Mouse (Mus musculus) left cerebral cortex, adult 9 months (tissue): ENCODE measurements around the gene Ankrd6.
A peak's percentile ranks its signal among the peaks of the same experiment; 100 is the strongest.
"Not testable (repeated sequence)": the region's sequence is repeated elsewhere in the genome, so short reads cannot be mapped to it uniquely, and the experiment has no call there.

Source experiments
- DNase-seq, 2 experiments: peaks; one replicate each; pipeline ENCODE4 v3.0.0; 2022; ENCODE audit warnings: low spot score in 2 of 2

Gene Ankrd6

DNA sequence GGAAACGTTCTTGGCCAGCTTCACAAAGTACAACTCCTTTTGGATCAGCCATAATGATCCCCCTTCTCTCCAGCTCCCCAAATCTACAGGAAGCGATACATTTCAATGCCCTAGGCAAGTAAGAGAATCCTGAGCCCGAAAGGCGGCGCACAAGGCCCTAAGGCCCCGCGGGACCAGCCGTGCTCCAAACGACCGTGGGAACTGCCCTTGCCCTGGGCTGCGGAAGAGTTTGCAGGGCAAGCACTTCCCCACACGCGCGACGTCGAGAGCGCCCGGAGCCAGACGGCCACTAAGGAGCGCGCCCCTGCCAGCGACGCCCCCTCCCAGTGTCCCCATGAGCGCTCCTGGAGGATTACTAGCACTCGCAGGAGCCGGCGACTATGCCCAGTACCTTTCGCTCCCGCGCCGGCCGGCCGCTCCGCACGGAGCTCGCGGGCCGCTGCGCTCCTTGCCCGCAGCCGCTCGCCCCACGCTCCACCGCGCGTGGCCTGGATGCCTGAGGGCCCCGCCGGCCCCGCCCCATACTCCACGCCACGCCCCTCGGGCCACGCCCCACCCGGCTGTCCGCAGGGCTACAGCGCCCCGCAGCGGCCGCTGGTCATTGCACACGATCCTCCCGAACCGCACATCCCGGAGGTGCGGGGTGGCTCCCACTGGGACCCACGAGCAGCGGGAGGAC is at the start of gene Ankrd6:
Gene Ankrd6, minus strand, starts transcription at position 486 of the 679 bp plus-strand sequence.
- DNase-seq, result peak in 1 of 2 experiments; percentile 81

DNA sequence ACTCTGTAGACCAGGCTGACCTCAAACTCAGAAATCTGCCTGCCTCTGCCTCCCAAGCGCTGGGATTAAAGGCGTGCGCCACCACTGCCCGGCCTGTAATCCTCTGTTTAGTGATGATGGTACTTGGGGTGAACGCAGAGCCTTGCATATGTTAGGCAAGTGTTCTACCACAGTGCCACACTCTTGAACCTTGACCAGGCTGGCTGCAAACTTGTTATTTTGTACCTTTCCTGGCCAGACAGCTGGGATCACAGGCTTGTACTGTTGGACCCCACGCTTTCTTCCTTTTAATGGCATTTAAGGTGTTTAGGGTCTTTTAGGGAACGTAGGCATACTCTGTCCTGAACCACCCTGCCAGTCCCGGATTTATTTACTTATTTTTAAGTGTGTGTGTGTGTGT is 48.4 kb upstream of the Ankrd6 start:
- DNase-seq, result no peak

DNA sequence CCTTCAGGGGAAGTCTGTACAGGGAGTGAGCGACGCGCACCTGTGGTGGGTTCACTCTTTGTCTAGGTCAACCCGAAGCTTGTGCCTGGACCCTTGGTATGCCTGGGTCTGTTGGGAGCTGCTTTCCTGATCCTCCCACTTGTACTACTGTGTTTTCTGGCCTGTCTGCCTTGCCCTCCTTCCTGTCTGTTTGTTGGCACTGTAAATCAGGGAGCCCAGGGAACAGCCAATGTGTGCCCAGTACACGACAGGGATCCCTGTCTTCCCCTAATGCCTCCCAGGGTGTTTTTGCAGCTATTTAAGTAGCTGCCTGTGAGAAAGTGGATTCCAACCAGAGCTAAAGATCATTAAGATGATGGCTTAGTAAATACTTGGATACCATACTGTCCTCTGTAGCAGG is 46.9 kb upstream of the Ankrd6 start:
- DNase-seq, result no peak

DNA sequence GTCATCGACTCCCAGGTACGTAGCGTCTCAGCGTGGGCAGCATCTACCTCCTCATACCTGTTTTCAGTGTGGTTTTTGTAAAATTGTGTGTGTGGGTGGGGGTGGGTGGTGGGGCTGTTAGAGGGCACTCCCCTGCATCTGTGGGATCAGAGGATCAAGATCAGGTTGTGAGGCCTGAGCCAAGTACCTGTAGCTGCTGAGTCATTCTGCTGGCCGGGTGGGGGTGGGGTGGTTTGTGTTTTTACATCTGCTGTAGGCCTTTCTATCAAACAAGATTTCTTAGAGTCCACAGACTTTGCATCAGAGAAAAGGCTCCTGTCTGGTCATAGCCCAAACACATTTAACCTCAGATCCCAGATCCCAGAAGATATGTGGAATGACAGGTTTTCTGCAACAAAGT is 45.4 kb upstream of the Ankrd6 start:
- DNase-seq, result no peak

DNA sequence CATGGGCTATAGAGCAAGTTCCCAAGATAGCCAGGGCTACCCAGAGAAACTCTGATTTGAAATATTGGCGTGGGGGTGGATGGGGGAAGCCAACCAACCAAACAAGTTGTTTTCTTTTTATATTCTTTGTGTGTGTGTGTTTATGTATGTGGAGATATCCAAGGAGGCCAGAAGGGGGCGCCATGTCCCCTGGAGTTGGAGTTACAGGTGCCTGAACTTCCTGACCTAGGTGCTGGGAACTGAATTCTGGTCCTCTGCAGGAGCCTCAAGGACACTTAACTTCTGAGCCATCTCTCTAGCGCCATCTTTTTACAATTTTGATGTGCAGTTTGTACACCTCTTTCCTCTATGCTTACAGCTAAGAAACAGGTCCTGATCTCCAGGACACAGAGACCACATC is 43.5 kb upstream of the Ankrd6 start:
- DNase-seq, result no peak

DNA sequence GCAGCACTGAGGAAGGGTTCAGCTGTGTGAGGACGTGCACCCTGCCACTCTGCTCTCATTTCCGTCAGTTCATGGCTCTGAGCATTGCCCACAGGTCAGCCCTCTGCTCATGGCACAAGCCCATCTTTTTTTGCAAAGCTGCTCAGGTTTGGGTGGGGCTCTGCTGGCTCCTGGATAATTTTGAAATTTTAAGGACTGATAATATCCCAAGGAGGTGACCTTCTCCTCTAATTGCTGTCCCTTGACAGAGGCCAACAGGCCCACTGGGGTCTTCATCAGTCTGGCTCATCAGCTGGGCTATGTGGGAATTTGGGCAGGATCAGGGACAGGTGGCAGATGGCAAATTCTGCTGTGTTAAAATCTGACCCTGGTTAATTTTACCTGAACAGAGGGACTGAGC is 38.7 kb upstream of the Ankrd6 start:
- DNase-seq, result no peak

DNA sequence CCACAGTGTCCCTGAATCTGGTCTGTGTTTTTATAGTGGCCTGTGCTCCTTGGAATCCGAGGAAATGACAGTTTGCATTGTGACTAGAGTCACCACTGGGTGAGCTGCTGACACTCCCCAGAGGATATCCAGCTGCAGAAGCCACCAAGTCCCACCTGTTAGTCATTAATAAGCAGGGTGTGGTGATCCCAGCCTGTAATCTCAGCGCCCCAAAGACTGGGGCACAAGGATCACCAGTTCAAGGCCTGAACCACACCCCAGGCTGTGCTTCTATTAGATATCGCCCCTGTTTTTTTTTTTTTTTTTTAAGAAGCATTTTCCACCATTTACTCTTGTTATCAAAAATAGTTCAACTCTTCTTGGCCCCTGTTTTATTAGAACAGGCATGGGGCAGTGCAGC is 36.4 kb upstream of the Ankrd6 start:
- DNase-seq, result no peak

DNA sequence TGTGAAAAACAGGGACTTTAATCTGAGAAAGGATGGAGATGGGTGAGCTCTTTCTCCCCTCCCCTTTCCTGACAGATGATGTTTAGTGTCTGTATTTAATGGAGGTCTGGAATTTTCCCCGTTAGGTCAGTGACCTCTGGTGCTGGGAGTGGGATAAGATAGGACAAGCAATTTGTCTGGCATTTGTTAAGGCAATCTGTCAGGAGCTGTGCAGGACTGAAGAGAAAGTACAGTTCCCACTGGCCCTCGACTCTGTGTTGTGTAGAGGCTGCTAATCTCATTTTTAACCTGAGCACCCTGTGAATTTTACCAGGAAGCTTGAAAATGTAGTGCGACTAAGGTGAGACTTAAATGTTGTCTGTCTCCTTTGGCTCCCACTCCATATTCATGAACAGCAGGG is 35.0 kb upstream of the Ankrd6 start:
- no peak for DNase-seq

DNA sequence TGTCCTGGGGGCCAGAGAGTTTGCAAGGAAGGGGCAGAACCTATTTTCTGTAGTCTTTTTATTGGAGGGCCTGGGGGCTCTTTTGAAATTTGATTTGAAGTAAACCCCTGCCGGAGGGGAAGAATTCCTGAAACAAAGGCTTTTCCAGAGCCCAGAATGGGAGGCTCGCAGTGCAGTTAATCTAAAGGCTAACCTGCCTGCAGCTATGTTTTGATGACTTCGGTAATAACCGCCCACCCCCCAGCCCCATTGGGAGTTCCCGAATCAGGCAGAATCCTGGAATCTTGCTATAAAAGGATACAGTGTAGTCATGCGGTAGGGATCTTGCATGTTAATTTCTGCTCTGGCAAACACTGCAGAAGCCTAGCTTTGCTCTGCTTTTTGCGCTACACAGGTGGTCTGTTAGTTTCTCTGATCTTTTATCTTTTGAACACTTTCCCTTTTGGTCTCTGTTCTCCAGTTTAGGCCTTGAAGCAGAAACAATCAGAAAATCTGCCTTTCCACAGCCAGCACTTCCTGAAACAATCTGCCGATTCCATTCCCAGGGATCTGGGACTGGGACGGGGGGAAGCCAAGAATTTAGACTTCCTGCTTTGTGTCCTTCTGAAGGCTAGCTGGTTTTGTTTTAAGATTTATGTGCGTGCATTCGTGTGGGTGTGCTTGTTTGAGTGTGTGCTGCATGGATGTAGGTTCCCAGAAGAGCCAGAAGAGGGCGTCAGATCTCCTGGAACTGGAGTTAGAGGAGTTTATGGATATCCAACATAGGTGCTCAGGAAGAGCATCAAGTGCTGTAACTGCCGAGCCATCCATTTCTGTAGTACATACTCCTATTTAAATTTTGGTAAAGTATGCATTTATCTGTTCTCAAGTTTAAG is 34.4 kb upstream of the Ankrd6 start:
- DNase-seq, result peak in 1 of 2 experiments; percentile 23

DNA sequence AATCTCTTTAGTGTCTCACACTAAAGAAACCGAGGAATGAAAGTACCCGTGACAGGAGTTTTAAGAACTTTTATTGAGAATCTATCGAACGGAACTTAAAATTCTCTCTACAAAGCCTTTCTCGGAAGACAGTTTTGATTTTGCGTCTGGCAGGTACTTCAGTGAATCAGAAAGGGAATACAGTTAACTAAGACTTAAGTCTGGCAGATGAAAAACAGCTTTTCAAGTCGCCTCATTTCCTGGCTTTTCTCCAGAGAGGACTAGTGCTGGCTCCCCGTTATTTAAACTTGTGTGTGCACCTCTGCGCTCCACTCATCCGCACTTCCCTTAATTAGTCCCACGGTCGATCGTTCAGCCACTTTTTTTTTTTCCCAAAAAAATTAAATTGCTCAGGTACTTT is 33.6 kb upstream of the Ankrd6 start:
- peak in 1 of 2 experiments; percentile 9 for DNase-seq

DNA sequence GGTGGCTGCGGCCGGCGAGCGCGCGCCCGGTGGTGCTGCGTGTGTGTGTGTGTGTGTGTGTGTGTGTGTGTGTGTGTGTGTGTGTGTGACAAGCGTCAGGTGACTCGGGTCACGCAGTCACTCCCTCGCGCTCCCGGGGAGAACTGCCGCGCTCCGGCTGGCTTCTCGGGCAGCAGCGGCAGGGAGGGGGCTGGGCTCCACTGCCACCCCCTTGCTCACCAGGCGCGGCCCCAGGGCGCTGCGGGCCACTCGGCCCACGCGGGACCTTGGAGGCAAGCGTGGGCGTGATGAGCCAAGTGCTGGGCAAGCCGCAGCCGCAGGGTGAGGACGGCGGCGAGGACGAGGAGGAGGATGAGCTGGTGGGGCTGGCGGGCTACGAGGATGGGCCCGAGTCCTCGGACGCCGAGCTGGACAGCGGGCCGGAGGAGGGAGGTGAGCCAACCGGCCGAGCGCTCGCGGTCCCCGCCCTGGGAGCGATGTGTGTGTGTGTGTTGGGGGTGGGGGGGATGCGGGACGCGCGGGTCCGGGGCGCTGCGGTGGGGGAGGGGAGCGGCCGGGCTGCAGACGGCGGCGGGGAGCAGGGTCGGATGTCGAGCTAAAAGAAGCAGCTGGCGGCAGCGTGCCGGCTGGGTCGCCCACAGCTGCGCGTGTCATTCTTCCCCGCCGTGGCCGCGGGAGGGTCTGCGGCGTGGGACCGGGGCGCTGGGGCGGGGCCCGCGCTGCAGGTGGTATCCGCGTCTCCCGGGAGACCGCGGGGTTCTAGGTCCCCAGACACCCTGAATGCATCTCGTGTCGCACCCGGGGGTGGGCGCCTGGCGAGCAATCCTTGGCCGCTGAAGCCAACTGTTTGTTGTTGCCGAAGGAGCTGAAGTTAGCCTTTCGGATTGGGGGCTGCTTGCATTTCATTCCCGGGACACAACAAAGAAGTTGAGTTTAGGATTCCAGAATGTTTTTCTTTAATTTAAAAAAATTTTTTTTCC is 32.8 kb upstream of the Ankrd6 start:
- DNase-seq, result peak; percentile 44 to 52

DNA sequence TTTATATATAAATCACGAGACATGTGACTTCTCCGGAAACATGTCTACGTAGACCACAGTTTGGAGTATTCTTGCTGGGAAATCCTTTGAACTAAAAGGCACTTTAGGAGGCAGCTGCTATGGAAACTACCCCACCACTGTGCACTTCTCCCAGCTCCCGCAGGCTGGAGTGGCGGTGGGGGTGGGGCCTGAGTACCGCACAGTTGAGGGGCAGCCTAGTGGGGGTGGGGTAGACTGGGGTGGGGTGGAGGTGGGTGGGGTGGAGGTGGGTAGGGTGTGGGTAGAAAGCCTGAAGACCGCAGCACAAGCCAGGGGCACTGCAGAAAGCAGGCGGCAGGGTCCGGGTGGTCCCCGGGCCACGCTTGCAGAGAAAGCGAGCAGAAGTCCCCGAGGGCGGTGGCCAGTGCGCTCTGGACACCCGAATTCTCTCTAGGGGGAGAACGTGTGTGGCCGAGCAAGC is 32.1 kb upstream of the Ankrd6 start, which contains the start of gene Rragd:
Gene Rragd, plus strand, starts transcription at position 322 of the 460 bp plus-strand sequence.
- DNase-seq, result peak in 1 of 2 experiments; percentile 65

DNA sequence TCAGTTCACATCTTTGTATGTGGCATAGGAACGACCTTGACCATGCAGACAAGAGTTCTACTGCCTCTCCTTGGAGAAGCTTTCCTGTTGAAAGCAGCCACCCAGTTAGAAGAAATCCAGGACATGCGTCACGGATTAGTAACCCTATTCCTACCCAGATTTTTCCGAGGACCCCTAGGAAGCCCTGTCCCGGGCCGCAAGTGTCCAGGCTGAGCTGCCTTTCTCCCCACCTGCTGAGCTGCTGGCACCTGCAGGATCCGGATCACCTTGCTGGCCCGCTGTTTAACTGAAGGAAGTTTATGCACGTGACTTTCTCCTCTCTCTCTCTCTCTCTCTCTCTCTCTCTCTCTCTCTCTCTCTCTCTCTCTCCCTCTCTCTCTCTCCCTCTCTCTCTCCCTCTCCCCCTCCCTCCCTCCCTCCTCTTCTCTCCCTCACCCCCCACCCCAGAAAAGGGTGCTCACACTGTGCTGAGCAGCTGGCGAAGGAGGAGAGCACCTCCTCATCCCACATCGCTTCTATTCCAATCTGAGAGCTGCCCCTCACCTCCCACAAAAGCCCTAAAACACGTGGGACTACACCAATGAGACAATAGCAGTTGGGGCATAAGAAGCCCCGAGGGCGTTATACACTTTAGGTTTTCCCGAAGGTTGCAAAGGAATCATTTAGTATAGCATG is 31.5 kb upstream of the Ankrd6 start:
- DNase-seq, result peak in 1 of 2 experiments; percentile 58

DNA sequence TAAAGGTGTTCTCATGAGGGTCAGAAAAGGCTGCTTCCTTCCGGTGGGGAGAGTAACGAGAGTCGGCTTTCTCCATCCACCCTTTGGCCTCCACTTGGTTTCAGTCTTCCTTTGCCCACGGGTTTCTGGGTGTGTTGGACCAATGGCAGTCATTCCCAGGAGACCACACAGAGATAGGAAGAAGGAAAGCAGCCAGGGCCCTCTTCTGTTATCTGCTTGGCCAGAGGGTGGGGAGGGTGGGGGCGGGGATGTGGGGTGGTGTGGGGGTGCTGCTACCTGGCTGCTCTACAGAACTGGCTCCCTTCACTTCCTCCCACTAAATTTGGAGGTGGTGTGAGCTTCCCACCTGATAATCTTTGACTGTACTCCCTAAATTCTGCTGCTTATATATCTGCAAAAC is 31.0 kb upstream of the Ankrd6 start:
- DNase-seq, result no peak

DNA sequence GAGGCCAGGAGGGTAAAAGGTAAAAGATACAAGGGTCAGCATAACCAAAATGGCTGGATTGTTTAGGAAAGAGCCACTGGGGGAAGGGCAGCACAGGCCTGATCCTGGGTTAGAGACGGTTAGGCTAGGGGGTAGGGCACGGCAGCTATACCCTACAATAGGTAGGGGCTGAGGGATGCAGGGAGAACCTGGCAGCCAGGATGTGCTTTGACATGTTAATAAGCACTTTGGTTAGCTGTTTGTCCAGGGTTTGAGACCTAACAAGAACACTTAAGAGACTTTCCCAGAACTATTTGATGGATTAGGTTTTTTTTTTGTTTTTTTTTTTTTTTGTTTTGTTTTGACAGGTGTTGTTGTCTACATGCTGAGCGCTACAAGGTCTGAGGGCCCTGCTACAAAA is 29.4 kb upstream of the Ankrd6 start:
- DNase-seq, result no peak

DNA sequence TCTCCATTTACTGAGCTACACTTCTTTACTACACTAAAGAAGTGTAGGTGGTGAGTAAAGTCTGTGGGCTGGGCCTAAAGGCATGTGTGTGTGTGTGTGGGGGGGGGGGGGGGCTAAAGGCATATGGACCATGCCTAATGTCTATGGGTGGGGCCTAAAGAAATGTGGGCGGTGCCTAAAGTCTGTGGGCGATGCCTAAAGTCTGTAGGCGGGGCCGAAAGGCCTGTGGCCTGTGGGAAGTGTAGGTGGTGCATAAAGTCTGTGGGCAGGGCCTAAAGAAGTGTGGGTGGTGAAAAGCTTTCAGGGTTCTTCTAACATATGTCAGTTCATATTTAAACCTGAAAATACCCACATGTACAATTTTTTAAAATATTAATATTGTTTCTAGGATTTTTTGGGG is 26.7 kb upstream of the Ankrd6 start:
- DNase-seq, result no peak

DNA sequence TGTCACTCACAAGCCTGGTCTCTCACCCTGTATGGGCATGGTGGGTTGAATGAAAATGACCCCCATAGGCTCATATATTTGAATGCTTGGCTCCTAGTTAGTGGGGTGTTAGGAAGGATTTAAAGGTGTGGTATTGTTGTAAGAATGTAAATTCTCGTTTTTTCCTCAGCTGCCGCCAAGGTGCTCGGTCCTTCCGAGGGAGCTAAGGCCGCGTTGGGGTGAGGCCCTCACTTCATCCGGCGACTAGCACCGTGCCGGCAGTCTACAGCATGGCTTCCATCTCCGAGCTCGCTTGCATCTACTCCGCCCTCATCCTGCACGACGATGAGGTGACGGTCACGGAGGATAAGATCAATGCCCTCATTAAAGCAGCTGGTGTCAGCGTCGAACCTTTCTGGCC is 14.0 kb upstream of the Ankrd6 start:
- DNase-seq, result not testable (repeated sequence)

DNA sequence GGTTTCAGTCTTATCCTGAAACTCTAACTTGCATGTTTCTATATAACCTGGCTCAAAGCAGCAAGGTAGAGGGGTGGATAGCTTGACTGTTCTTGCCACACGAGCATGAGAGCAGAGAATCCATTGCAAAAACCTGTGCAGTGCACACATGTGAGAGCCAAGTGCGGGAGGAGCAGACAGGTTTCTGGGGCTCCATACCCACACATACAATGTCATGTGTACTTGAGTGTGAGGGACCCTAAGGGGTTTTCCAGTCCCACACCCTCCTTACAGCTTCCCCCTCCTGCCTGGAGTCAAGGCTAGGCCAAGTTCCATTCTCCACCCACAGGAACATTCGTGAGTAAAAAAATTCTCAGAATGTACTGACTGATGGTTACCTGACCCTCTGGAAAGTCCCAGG is 10.8 kb upstream of the Ankrd6 start:
- DNase-seq, result no peak

DNA sequence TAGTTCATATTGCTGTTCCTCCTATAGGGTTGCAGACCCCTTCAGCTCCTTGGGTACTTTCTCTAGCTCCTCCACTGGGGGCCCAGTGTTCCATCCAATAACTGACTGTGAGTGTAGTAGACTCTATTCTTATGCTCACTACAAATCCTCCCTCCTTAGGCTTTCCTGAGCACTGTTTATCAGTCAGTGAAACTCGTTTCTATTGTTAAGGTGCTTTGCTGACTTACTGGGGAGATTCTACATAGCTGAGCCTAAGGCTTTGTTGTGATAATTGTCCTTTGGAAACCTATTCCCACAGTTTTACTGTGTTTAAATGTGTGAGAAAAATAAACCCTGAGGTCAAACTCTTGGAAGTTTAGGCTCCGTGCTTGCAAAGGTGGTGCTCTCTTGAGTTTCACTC is 5.8 kb upstream of the Ankrd6 start:
- no peak for DNase-seq

DNA sequence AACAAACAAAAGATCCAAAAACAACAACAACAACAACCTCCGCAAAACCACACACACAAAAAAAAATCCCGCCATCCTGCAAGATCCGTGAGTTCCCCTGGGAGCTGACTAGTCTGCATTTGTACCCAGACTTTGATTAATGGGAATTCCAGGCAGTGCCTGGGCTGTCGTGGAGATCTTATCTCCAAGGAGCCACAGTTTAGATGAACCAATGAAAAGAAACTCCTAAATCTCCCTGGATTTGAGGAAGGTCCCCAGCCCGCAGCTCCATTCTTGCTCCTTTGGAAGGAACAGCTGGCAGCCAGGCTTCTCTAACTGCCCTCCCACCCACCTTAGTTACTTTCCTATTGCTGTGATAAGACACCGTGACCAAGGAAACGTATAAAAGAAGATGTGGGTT is 2.0 kb upstream of the Ankrd6 start:
- no peak for DNase-seq
